Mouse (Mus musculus) embryonic fibroblast, embryonic 13.5 days (primary cell): ENCODE results near the gene Fbln1.

Experiments used
- CTCF ChIP-seq: IDR thresholded peaks from 2 replicates; pipeline ENCODE4 v1.5.1; 2011; ENCODE audit warnings: mild to moderate bottlenecking, control low read depth, low read length, moderate library complexity, borderline replicate concordance; ENCODE audit not compliant: insufficient read depth
- POLR2A ChIP-seq: IDR thresholded peaks from 2 replicates; pipeline ENCODE4 v1.6.1; 2011; ENCODE audit warnings: low read depth, mild to moderate bottlenecking, control low read depth, low read length, moderate library complexity

DNA sequence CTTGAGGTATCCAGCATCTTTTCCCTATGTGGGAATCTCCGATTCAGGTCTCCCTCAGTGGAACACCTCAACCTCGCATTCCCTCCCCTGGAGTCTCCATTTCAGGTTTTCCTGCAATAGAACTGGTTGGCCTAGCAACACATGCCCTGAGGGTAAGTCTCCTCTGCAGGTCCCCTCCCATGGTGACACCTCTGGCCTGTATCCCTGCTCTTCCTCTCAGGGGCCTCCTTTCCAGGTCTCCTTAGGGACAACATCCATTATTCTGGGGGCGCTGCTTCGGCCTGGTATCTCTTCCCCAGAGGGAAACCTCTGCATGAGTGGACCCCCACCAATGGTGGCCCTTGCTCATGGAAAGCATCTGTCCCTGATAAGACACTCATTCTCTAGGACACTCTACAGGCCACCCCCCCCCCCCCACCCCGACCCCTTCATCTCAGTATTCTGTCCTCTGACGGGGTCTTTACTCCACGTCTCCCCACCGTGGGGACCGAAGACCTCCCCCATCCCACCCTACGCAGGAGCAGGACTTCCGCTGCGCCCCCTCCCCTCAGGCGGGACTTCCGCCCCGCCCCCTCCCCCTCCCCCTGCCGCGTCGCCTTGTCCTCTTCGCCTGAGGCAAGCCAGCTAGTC is 130.0 kb downstream of the Fbln1 start, which contains the start of gene Atxn10:
- no peak for TF ChIP-seq CTCF
- TF ChIP-seq POLR2A: no peak
